Comparison of ENCODE assay signal across 10 mouse cellular contexts in genomic region chr17:31965623-31966022, GRCm38 (mm10).
DNase-seq lines count a peak whose midpoint lies in the region; ATAC-seq and TF ChIP-seq lines count a peak whose summit lies in the region.
"Had no signal": no experiment of that assay in that cellular context is flagged by ENCODE, and none has a peak within 500 bp of the region (broad histone marks: within the 10 kb centered on the region; RNA-seq: fewer than 3 reads in every experiment).

No protein-coding gene starts in this region.

- ATAC-seq in megakaryocyte, adult 5-6 weeks (ENCODE audit: poor library complexity, severe bottlenecking): no peak
- ATAC-seq in hindbrain, postnatal 0 days: no peak
- peak; percentile 65 for ATAC-seq in limb, embryonic 15.5 days (ENCODE audit: insufficient number of reproducible peaks, low FRiP score, low TSS enrichment, low read depth)
- ATAC-seq in cerebellum, adult (ENCODE audit: insufficient number of reproducible peaks, low FRiP score, low TSS enrichment): no peak
- ATAC-seq: forebrain, embryonic 16.5 days had no signal

- 39% methylated on average over 2 of the region's 2 CpGs for WGBS in hindbrain, postnatal 0 days
- 21% methylated on average over 2 of the region's 2 CpGs for WGBS in limb, embryonic 15.5 days

- TF ChIP-seq CTCF in hindbrain, postnatal 0 days (IDR thresholded peaks at IDR 0.05; ENCODE audit: low read depth): no peak

- no peak overlapping the region for H3K27ac ChIP-seq in hindbrain, postnatal 0 days
- H3K27ac ChIP-seq in limb, embryonic 15.5 days: peak overlapping the region; percentile 77
- H3K27ac ChIP-seq: neural tube, embryonic 12.5 days had no signal

- H3K27me3 ChIP-seq in megakaryocyte, embryonic 14.5 days (replicated peaks): peaks cover 8% of the 10 kb centered on the region
- H3K27me3 ChIP-seq in hindbrain, postnatal 0 days (ENCODE audit: insufficient read depth, low read length): no peaks in the 10 kb centered on the region
- no peaks in the 10 kb centered on the region for H3K27me3 ChIP-seq in limb, embryonic 15.5 days
- H3K27me3 ChIP-seq: neural tube, embryonic 12.5 days had no signal

- peaks cover 68% of the 10 kb centered on the region for H3K4me1 ChIP-seq in megakaryocyte, embryonic 14.5 days
- H3K4me1 ChIP-seq in hindbrain, postnatal 0 days (ENCODE audit: insufficient read depth, low read length): no peaks in the 10 kb centered on the region
- peaks cover 9% of the 10 kb centered on the region; the same call in 1 of the 2 replicates for H3K4me1 ChIP-seq in limb, embryonic 15.5 days
- H3K4me1 ChIP-seq: neural tube, embryonic 12.5 days had no signal

- H3K36me3 ChIP-seq in megakaryocyte, embryonic 14.5 days (replicated peaks; ENCODE audit: low read length): no peaks in the 10 kb centered on the region
- H3K36me3 ChIP-seq in hindbrain, postnatal 0 days (ENCODE audit: insufficient read depth, low read length): no peaks in the 10 kb centered on the region
- H3K36me3 ChIP-seq in limb, embryonic 15.5 days: no peaks in the 10 kb centered on the region
- H3K36me3 ChIP-seq: neural tube, embryonic 12.5 days had no signal

- peaks cover 5% of the 10 kb centered on the region for H3K9me3 ChIP-seq in megakaryocyte, embryonic 14.5 days
- no peaks in the 10 kb centered on the region for H3K9me3 ChIP-seq in hindbrain, postnatal 0 days (ENCODE audit: low read length)
- H3K9me3 ChIP-seq in limb, embryonic 15.5 days: no peaks in the 10 kb centered on the region
- H3K9me3 ChIP-seq: neural tube, embryonic 12.5 days had no signal

- H3K9ac ChIP-seq in hindbrain, postnatal 0 days (replicated peaks; ENCODE audit: low read length): no peak overlapping the region
- H3K9ac ChIP-seq in limb, embryonic 15.5 days: no peak overlapping the region
- H3K9ac ChIP-seq: neural tube, embryonic 12.5 days had no signal

- H3K4me2 ChIP-seq in hindbrain, postnatal 0 days (ENCODE audit: low read depth, low read length): no peak overlapping the region
- H3K4me2 ChIP-seq in limb, embryonic 15.5 days: no peak overlapping the region
- H3K4me2 ChIP-seq: neural tube, embryonic 12.5 days had no signal

- DNase-seq in hindbrain, postnatal 0 days (ENCODE audit: low spot score): peak; percentile 32
- peak; percentile 31 for DNase-seq in testis, postnatal 14 days (ENCODE audit: low spot score)
- DNase-seq in MN1 (ENCODE audit: low spot score): no peak
- DNase-seq in left cerebral cortex, postnatal 36 days (ENCODE audit: low spot score in 2 of 2): no peak

- intact Hi-C loops in left cerebral cortex, postnatal 36 days (cut with DNase I): no loop called here

- H3K4me3 ChIP-seq in megakaryocyte, embryonic 14.5 days (replicated peaks): peak overlapping the region; percentile 38
- H3K4me3 ChIP-seq in hindbrain, postnatal 0 days (ENCODE audit: low read length): no peak overlapping the region
- H3K4me3 ChIP-seq in limb, embryonic 15.5 days: no peak overlapping the region
- H3K4me3 ChIP-seq: neural tube, embryonic 12.5 days had no signal

Comparison
In these comparisons a context has a peak if more than half of its experiments do, and no peak if none do; other contexts are left out.
1. DNase-seq: peak in hindbrain, postnatal 0 days (single experiment) and testis, postnatal 14 days (single experiment); none in MN1 (single experiment) and left cerebral cortex, postnatal 36 days (0 of 2).